In genomic region chr15:59707081-59707480, GRCm38 (mm10) we compare ENCODE assay signal across 23 mouse cellular contexts.
DNase-seq lines count a peak whose midpoint lies in the region; ATAC-seq and TF ChIP-seq lines count a peak whose summit lies in the region.
"Had no signal": no experiment of that assay in that cellular context is flagged by ENCODE, and none has a peak within 500 bp of the region (broad histone marks: within the 10 kb centered on the region; RNA-seq: fewer than 3 reads in every experiment).

No protein-coding gene starts in this region.

- WGBS in liver, embryonic 12.5 days (ENCODE audit: insufficient replicate concordance), result 60% methylated on average over 8 of the region's 8 CpGs
- WGBS in bone marrow, adult 2 months, result 49% methylated on average over 8 of the region's 8 CpGs
- WGBS in liver, embryonic 14.5 days (ENCODE audit: insufficient replicate concordance), result 73% methylated on average over 8 of the region's 8 CpGs

- no peak overlapping the region for H3K9ac ChIP-seq in liver, embryonic 12.5 days
- H3K9ac ChIP-seq in liver, embryonic 14.5 days (replicated peaks), result no peak overlapping the region
- H3K9ac ChIP-seq: embryonic facial prominence, embryonic 13.5 days; forebrain, embryonic 13.5 days; forebrain, postnatal 0 days; hindbrain, embryonic 13.5 days had no signal

- H3K27me3 ChIP-seq in liver, embryonic 12.5 days (replicated peaks), result no peaks in the 10 kb centered on the region
- no peaks in the 10 kb centered on the region for H3K27me3 ChIP-seq in liver, embryonic 14.5 days (ENCODE audit: control insufficient read depth, insufficient read depth, low read length)
- H3K27me3 ChIP-seq: embryonic facial prominence, embryonic 13.5 days; forebrain, embryonic 13.5 days; hindbrain, embryonic 13.5 days had no signal

- TF ChIP-seq POLR2A in bone marrow, adult 2 months (IDR thresholded peaks at IDR 0.05; ENCODE audit: borderline replicate concordance, control insufficient read depth, low read depth, low read length), result no peak

- DNase-seq in liver, result no peak
- peak in 1 of 3 experiments; percentile 10 for DNase-seq in liver, embryonic 14.5 days (ENCODE audit: low read depth in 3 of 3, low spot score in 3 of 3)
- DNase-seq in neural tube, embryonic 10.5 days (ENCODE audit: extremely low spot score, low spot score), result no peak
- DNase-seq in thymus, adult 18-20 months, result no peak
- DNase-seq: adrenal gland, adult 8-10 months; B cell, adult 2 months; cerebellum, adult 11-12 months; cerebellum, adult 9-10 months; cerebellum, postnatal 36 days; forebrain, postnatal 0 days; gastrocnemius, postnatal 14 days; heart, postnatal 10 days had no signal

- no peaks in the 10 kb centered on the region for H3K9me3 ChIP-seq in liver, embryonic 12.5 days (replicated peaks)
- H3K9me3 ChIP-seq in liver, embryonic 14.5 days (ENCODE audit: control insufficient read depth, low read length), result no peaks in the 10 kb centered on the region
- H3K9me3 ChIP-seq: embryonic facial prominence, embryonic 13.5 days; forebrain, embryonic 13.5 days; heart, embryonic 10.5 days; hindbrain, embryonic 13.5 days had no signal

- TF ChIP-seq CTCF in bone marrow, adult 2 months (IDR thresholded peaks at IDR 0.05; ENCODE audit: control insufficient read depth, insufficient read depth, low read length), result no peak
- no peak for TF ChIP-seq CTCF in liver, embryonic 14.5 days (IDR thresholded peaks at IDR 0.05; ENCODE audit: low read depth)

- TF ChIP-seq EP300 in liver, embryonic 14.5 days (IDR thresholded peaks at IDR 0.05; ENCODE audit: low read depth), result no peak

- H3K4me1 ChIP-seq in liver, embryonic 12.5 days, result no peaks in the 10 kb centered on the region
- peaks cover 8% of the 10 kb centered on the region for H3K4me1 ChIP-seq in bone marrow, adult 2 months (ENCODE audit: control insufficient read depth, insufficient read depth, low read length)
- peaks cover 0 to 21% of the 10 kb centered on the region in 2 experiments; a peak in 3 of 4 replicates for H3K4me1 ChIP-seq in liver, embryonic 14.5 days (replicated peaks; ENCODE audit: control insufficient read depth in 2 of 2, insufficient read depth in 2 of 2, low read length in 1 of 2)
- H3K4me1 ChIP-seq: embryonic facial prominence, embryonic 13.5 days; forebrain, embryonic 13.5 days; heart, embryonic 10.5 days; hindbrain, embryonic 13.5 days had no signal

- H3K36me3 ChIP-seq in liver, embryonic 12.5 days, result no peaks in the 10 kb centered on the region
- H3K36me3 ChIP-seq in liver, embryonic 14.5 days (replicated peaks; ENCODE audit: control insufficient read depth, insufficient read depth, low read depth), result no peaks in the 10 kb centered on the region
- H3K36me3 ChIP-seq: embryonic facial prominence, embryonic 13.5 days; heart, embryonic 10.5 days; hindbrain, embryonic 13.5 days had no signal

- H3K4me2 ChIP-seq in liver, embryonic 12.5 days, result no peak overlapping the region
- no peak overlapping the region for H3K4me2 ChIP-seq in liver, embryonic 14.5 days (ENCODE audit: low read depth)
- H3K4me2 ChIP-seq: embryonic facial prominence, embryonic 13.5 days; forebrain, embryonic 13.5 days; hindbrain, embryonic 13.5 days had no signal

- H3K27ac ChIP-seq in liver, embryonic 12.5 days, result 0 out of 2 replicates have a peak overlapping the region, but pooled peaks have one; percentile 30
- peak overlapping the region; percentile 87 for H3K27ac ChIP-seq in bone marrow, adult 2 months (ENCODE audit: control insufficient read depth, insufficient read depth, low read depth, low read length, poor library complexity)
- H3K27ac ChIP-seq in liver, embryonic 14.5 days, result no peak overlapping the region
- H3K27ac ChIP-seq: embryonic facial prominence, embryonic 13.5 days; forebrain, embryonic 13.5 days; heart, embryonic 10.5 days; hindbrain, embryonic 13.5 days; hindbrain, postnatal 0 days had no signal

- no peak for ATAC-seq in liver, embryonic 12.5 days
- peak; percentile 51; the same call in 1 of the 2 replicates for ATAC-seq in liver, embryonic 14.5 days (ENCODE audit: insufficient read depth)
- ATAC-seq in megakaryocyte, adult 5-6 weeks (ENCODE audit: poor library complexity, severe bottlenecking), result peak; percentile 79
- ATAC-seq in erythroblast, adult 5-6 weeks (replicated peaks; ENCODE audit: low FRiP score, poor library complexity, severe bottlenecking), result no peak
- ATAC-seq: activated CD4-positive, CD25-positive, alpha-beta regulatory T cell, adult 4 months; CD4-positive, CD25-positive, alpha-beta regulatory T cell, adult 4 months; forebrain, embryonic 13.5 days had no signal

- H3K4me3 ChIP-seq in liver, embryonic 12.5 days, result no peak overlapping the region
- no peak overlapping the region for H3K4me3 ChIP-seq in bone marrow, adult 2 months (replicated peaks; ENCODE audit: control insufficient read depth, low read depth, low read length)
- H3K4me3 ChIP-seq in liver, embryonic 14.5 days (ENCODE audit: insufficient read depth in 1 of 2, low read depth in 2 of 2, low read length in 2 of 2), result no peak overlapping the region
- H3K4me3 ChIP-seq: embryonic facial prominence, embryonic 13.5 days; forebrain, embryonic 13.5 days; heart, embryonic 10.5 days; hindbrain, embryonic 13.5 days had no signal

Comparison
In these comparisons a context has a peak if more than half of its experiments do, and no peak if none do; other contexts are left out.
1. ATAC-seq: peak in liver, embryonic 14.5 days (single experiment) and megakaryocyte, adult 5-6 weeks (single experiment); none in liver, embryonic 12.5 days (single experiment) and erythroblast, adult 5-6 weeks (single experiment).